Mouse (Mus musculus): ENCODE results near the gene Thap8. TPM values are rescaled to one million over a fixed set of nuclear protein-coding genes. Genes with fewer than 3 reads are reported as not detected.
"Not testable (repeated sequence)": the region's sequence is repeated elsewhere in the genome, so short reads cannot be mapped to it uniquely, and the experiment has no call there.

The Thap8 gene
- polyA plus RNA-seq, 1 experiment from 2014 or later: 0.22 TPM

- Histone ChIP-seq H3K36me3 (ENCODE audit: control insufficient read depth, insufficient read depth) (peaks cover 13% of the 10 kb centered on the region; the same call in 1 of the 2 replicates), H3K27ac (ENCODE audit: low read depth, low read length) (no peak overlapping the region), H3K4me1 (replicated peaks; ENCODE audit: control insufficient read depth, insufficient read depth, low read length) (no peaks in the 10 kb centered on the region; the same call in 1 of the 2 replicates), H3K4me3 (ENCODE audit: low read depth, low read length) (no peak overlapping the region), H3K9ac (ENCODE audit: low read depth, low read length) (no peak overlapping the region), H3K27me3 (replicated peaks; ENCODE audit: control insufficient read depth, insufficient read depth, low read length) (no peaks in the 10 kb centered on the region), H3K4me2 (replicated peaks; ENCODE audit: low read depth) (no peak overlapping the region), H3K9me3 (ENCODE audit: control insufficient read depth) (no peaks in the 10 kb centered on the region)
- ATAC-seq: no peak
- TF ChIP-seq CTCF (IDR thresholded peaks at IDR 0.05; ENCODE audit: low read depth): no peak
- 92% methylated on average over 15 of the region's 15 CpGs for WGBS
Measured at GRCm38 (mm10) chr7:30234276-30234858, 45.5 kb upstream of the Thap8 start.

- no peak for ATAC-seq
- Histone ChIP-seq H3K4me2 (replicated peaks; ENCODE audit: low read depth) (no peak overlapping the region), H3K9ac (ENCODE audit: low read depth, low read length) (no peak overlapping the region), H3K4me1 (replicated peaks; ENCODE audit: control insufficient read depth, insufficient read depth, low read length) (no peaks in the 10 kb centered on the region; the same call in 1 of the 2 replicates), H3K27me3 (replicated peaks; ENCODE audit: control insufficient read depth, insufficient read depth, low read length) (no peaks in the 10 kb centered on the region), H3K36me3 (ENCODE audit: control insufficient read depth, insufficient read depth) (peaks cover 13% of the 10 kb centered on the region; the same call in 1 of the 2 replicates), H3K27ac (ENCODE audit: low read depth, low read length) (no peak overlapping the region), H3K9me3 (ENCODE audit: control insufficient read depth) (no peaks in the 10 kb centered on the region), H3K4me3 (ENCODE audit: low read depth, low read length) (no peak overlapping the region)
- WGBS: 87% methylated on average over 8 of the region's 8 CpGs
- TF ChIP-seq CTCF (IDR thresholded peaks at IDR 0.05; ENCODE audit: low read depth): no peak
Measured at GRCm38 (mm10) chr7:30235091-30235490, 44.8 kb upstream of the Thap8 start.

DNA sequence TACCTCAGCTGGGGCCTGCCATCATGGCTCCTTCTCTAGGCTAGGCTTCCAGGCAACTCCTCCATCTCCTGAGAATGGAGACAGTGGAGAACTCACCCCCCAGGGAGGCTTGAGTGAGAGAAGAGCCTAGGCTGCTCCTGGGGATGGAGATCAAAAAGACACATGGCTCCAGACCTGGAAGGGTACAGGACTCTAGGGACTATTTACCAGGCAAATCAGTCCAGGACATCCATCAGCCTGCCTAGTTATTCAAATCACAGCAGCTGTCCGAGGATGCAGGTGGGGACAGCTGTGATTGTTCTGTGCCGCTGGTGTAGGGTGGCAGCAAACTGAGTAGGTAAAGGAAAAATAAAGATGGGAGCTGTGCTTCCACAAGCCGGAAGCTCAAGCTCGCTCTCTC, 44.3 kb upstream of the Thap8 start, which contains the start of gene Ovol3:
Gene Ovol3, minus strand, starts transcription at position 101 of the 400 bp plus-strand sequence.
- no peaks in the 10 kb centered on the region; the same call in 1 of the 2 replicates for H3K4me1 ChIP-seq (replicated peaks; ENCODE audit: control insufficient read depth, insufficient read depth, low read length)
- no peak within 1 kb of the TSS for H3K9ac ChIP-seq (ENCODE audit: low read depth, low read length)
- H3K4me2 ChIP-seq (replicated peaks; ENCODE audit: low read depth): no peak within 1 kb of the TSS
- no peak within 1 kb of the TSS for H3K27ac ChIP-seq (ENCODE audit: low read depth, low read length)
- WGBS: 81% methylated on average over 4 of the region's 4 CpGs
- peaks cover 14% of the 10 kb centered on the region; the same call in 1 of the 2 replicates for H3K36me3 ChIP-seq (ENCODE audit: control insufficient read depth, insufficient read depth)
- ATAC-seq: no peak
- H3K9me3 ChIP-seq (ENCODE audit: control insufficient read depth): no peaks in the 10 kb centered on the region
- no peak for TF ChIP-seq CTCF (IDR thresholded peaks at IDR 0.05; ENCODE audit: low read depth)
- no peaks in the 10 kb centered on the region for H3K27me3 ChIP-seq (replicated peaks; ENCODE audit: control insufficient read depth, insufficient read depth, low read length)
- no peak within 1 kb of the TSS for H3K4me3 ChIP-seq (ENCODE audit: low read depth, low read length)

- H3K27ac ChIP-seq (ENCODE audit: low read depth, low read length); ATAC-seq; H3K9me3 ChIP-seq (ENCODE audit: control insufficient read depth); H3K4me2 ChIP-seq (replicated peaks; ENCODE audit: low read depth); H3K4me1 ChIP-seq (replicated peaks; ENCODE audit: control insufficient read depth, insufficient read depth, low read length); H3K27me3 ChIP-seq (replicated peaks; ENCODE audit: control insufficient read depth, insufficient read depth, low read length); H3K4me3 ChIP-seq (ENCODE audit: low read depth, low read length); H3K9ac ChIP-seq (ENCODE audit: low read depth, low read length): not testable (repeated sequence)
- H3K36me3 ChIP-seq (ENCODE audit: control insufficient read depth, insufficient read depth): peaks cover 25% of the 10 kb centered on the region; the same call in 1 of the 2 replicates
- 71% methylated on average over 3 of the region's 3 CpGs for WGBS
Measured at GRCm38 (mm10) chr7:30237374-30237773, 42.5 kb upstream of the Thap8 start.

GRCm38 (mm10) chr7:30251956-30252954, 27.6 kb upstream of the Thap8 start:
- peak; percentile 81 for ATAC-seq
- TF ChIP-seq CTCF (IDR thresholded peaks at IDR 0.05; ENCODE audit: low read depth): no peak; the same call in 1 of the 2 replicates
- Histone ChIP-seq H3K4me3 (ENCODE audit: low read depth, low read length) (no peak overlapping the region), H3K36me3 (ENCODE audit: control insufficient read depth, insufficient read depth) (no peaks in the 10 kb centered on the region; the same call in 1 of the 2 replicates), H3K27me3 (replicated peaks; ENCODE audit: control insufficient read depth, insufficient read depth, low read length) (no peaks in the 10 kb centered on the region), H3K27ac (ENCODE audit: low read depth, low read length) (peak overlapping the region; percentile 46), H3K9me3 (ENCODE audit: control insufficient read depth) (no peaks in the 10 kb centered on the region), H3K4me2 (replicated peaks; ENCODE audit: low read depth) (no peak overlapping the region), H3K4me1 (replicated peaks; ENCODE audit: control insufficient read depth, insufficient read depth, low read length) (peaks cover 2% of the 10 kb centered on the region; the same call in 1 of the 2 replicates), H3K9ac (ENCODE audit: low read depth, low read length) (no peak overlapping the region; the same call in 1 of the 2 replicates)
- 64% methylated on average over 12 of the region's 12 CpGs for WGBS

DNA sequence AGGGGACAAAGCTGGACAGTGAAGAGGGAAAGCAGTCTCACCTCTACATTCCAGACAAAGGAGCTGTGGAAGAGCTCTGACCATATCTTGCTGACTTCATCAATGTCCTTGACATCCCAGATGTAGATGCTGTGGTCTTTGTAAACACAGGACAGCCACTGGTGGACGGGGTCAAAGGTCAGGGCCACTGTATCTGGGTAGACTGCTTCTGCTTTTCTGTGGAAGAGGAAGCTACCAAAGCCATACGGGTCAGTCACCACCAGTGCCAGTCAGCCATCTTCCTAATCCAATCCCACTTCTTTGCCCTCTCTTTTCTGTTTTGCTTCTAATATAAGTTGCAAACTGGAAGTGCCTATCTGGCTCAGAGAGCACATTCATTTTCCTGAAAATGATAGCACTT, 14.9 kb upstream of the Thap8 start:
- WGBS: 56% methylated on average over 2 of the region's 2 CpGs
- no peak for TF ChIP-seq CTCF (IDR thresholded peaks at IDR 0.05; ENCODE audit: low read depth)
- peaks cover 39% of the 10 kb centered on the region for H3K36me3 ChIP-seq (ENCODE audit: control insufficient read depth, insufficient read depth)
- no peaks in the 10 kb centered on the region for H3K27me3 ChIP-seq (replicated peaks; ENCODE audit: control insufficient read depth, insufficient read depth, low read length)
- no peaks in the 10 kb centered on the region for H3K4me1 ChIP-seq (replicated peaks; ENCODE audit: control insufficient read depth, insufficient read depth, low read length)
- H3K27ac ChIP-seq (ENCODE audit: low read depth, low read length): no peak overlapping the region
- H3K9ac ChIP-seq (ENCODE audit: low read depth, low read length): no peak overlapping the region
- no peak overlapping the region for H3K4me2 ChIP-seq (replicated peaks; ENCODE audit: low read depth)
- no peak for ATAC-seq
- no peak overlapping the region for H3K4me3 ChIP-seq (ENCODE audit: low read depth, low read length)
- H3K9me3 ChIP-seq (ENCODE audit: control insufficient read depth): no peaks in the 10 kb centered on the region

Measured in intestine, postnatal 0 days (tissue).